Mouse (Mus musculus) forebrain, embryonic 15.5 days (tissue): Measurements from ENCODE around the gene 1700013F07Rik. TPM values are rescaled to one million over a fixed set of nuclear protein-coding genes. Genes with fewer than 3 reads are reported as not detected.
"Not testable (repeated sequence)": the region's sequence is repeated elsewhere in the genome, so short reads cannot be mapped to it uniquely, and the experiment has no call there.

Experiments
- ATAC-seq: fragments of 200-750 bp; cut with Nextera tagmentation; replicated peaks from 2 replicates; pipeline ENCODE4 v1.8.0; 2017; ENCODE audit warnings: mild to moderate bottlenecking, moderate TSS enrichment, moderate library complexity
- H3K27ac ChIP-seq: fragments of 300-500 bp; sonication (generic); replicated peaks from 2 replicates; pipeline ENCODE4 v1.5.1; 2015; ENCODE audit warnings: mild to moderate bottlenecking, inconsistent platforms
- H3K27me3 ChIP-seq: fragments of 300-500 bp; sonication (generic); 2 replicates; pipeline ENCODE4 v1.6.1; 2015; ENCODE audit warnings: inconsistent platforms
- H3K36me3 ChIP-seq: fragments of 300-500 bp; sonication (generic); 2 replicates; pipeline ENCODE4 v1.6.1; 2015; ENCODE audit warnings: mild to moderate bottlenecking, inconsistent platforms
- H3K4me1 ChIP-seq: fragments of 300-500 bp; sonication (generic); 2 replicates; pipeline ENCODE4 v1.6.1; 2015; ENCODE audit warnings: inconsistent platforms
- H3K4me2 ChIP-seq: fragments of 300-500 bp; sonication (generic); replicated peaks from 2 replicates; pipeline ENCODE4 v1.6.1; 2015; ENCODE audit warnings: mild to moderate bottlenecking, inconsistent platforms
- H3K4me3 ChIP-seq: fragments of 300-500 bp; sonication (generic); 2 replicates; pipeline ENCODE4 v1.5.1; 2015; ENCODE audit warnings: mild to moderate bottlenecking, inconsistent platforms
- H3K9ac ChIP-seq: fragments of 300-500 bp; sonication (generic); replicated peaks from 2 replicates; pipeline ENCODE4 v1.6.1; 2015; ENCODE audit warnings: mild to moderate bottlenecking, inconsistent platforms
- H3K9me3 ChIP-seq: fragments of 300-500 bp; sonication (generic); 2 replicates; pipeline ENCODE4 v1.6.1; 2016; ENCODE audit warnings: inconsistent platforms
- WGBS: fragments of 180-500 bp; shearing (Covaris S2); methylation state at CpG from one replicate; pipeline ENCODE4 v1.1.7; 2015; ENCODE audit warnings: mixed read lengths; 5-methylcytosine and 5-hydroxymethylcytosine counted together
- polyA plus RNA-seq: library from polyadenylated mRNA; unstranded; fragments of >200 nt; fragmentation: Nextera tagmentation; extraction: Ambion mirVana; gene quantifications from 2 replicates; pipeline ENCODE4 v1.2.1, GENCODE M21; 2015

The 1700013F07Rik gene
- 1.8 and 2.4 TPM in 2 replicates for polyA plus RNA-seq

- ATAC-seq = no peak
- Histone ChIP-seq H3K4me3 (no peak within 1 kb of the TSS), H3K4me2 (no peak within 1 kb of the TSS), H3K36me3 (no peaks in the 10 kb centered on the region), H3K9me3 (no peaks in the 10 kb centered on the region), H3K27me3 (peaks cover 5% of the 10 kb centered on the region; the same call in 1 of the 2 replicates), H3K9ac (no peak within 1 kb of the TSS), H3K4me1 (peaks cover 14% of the 10 kb centered on the region), H3K27ac (no peak within 1 kb of the TSS)
- 84% methylated on average over 6 of the region's 6 CpGs for WGBS
These were observed at the start of gene 1700013F07Rik for GRCm38 (mm10) chr3:108533951-108534350. Gene 1700013F07Rik, plus strand, starts transcription at chr3:108534150.

GRCm38 (mm10) chr3:108484749-108485148, 49.2 kb upstream of the 1700013F07Rik start:
- no peaks in the 10 kb centered on the region for H3K4me1 ChIP-seq

GRCm38 (mm10) chr3:108489968-108490367, 44.0 kb upstream of the 1700013F07Rik start:
- Histone ChIP-seq H3K4me2 (no peak overlapping the region), H3K27ac (no peak overlapping the region), H3K9ac (no peak overlapping the region), H3K4me1 (no peaks in the 10 kb centered on the region), H3K4me3 (no peak overlapping the region), H3K27me3 (no peaks in the 10 kb centered on the region), H3K9me3 (no peaks in the 10 kb centered on the region), H3K36me3 (no peaks in the 10 kb centered on the region)
- 47% methylated on average over 3 of the region's 3 CpGs for WGBS
- ATAC-seq = no peak

More at GRCm38 (mm10) chr3:108484749-108485148, 49.2 kb upstream of the 1700013F07Rik start:
- 91% methylated on average over 4 of the region's 4 CpGs for WGBS
- no peak for ATAC-seq
- H3K9ac ChIP-seq = no peak overlapping the region
- H3K9me3 ChIP-seq = no peaks in the 10 kb centered on the region
- H3K27me3 ChIP-seq = no peaks in the 10 kb centered on the region
- H3K4me3 ChIP-seq = no peak overlapping the region
- H3K4me2 ChIP-seq = no peak overlapping the region
- H3K27ac ChIP-seq = no peak overlapping the region
- H3K36me3 ChIP-seq = no peaks in the 10 kb centered on the region

GRCm38 (mm10) chr3:108494861-108495474, 39.0 kb upstream of the 1700013F07Rik start:
- H3K4me3 ChIP-seq = no peak overlapping the region
- ATAC-seq = no peak
- no peak overlapping the region for H3K27ac ChIP-seq
- no peaks in the 10 kb centered on the region for H3K36me3 ChIP-seq
- H3K9me3 ChIP-seq = no peaks in the 10 kb centered on the region
- H3K9ac ChIP-seq = no peak overlapping the region
- 0 out of 2 replicates have a peak, but pooled peaks cover 7% of the 10 kb centered on the region for H3K4me1 ChIP-seq
- H3K27me3 ChIP-seq = no peaks in the 10 kb centered on the region
- H3K4me2 ChIP-seq = no peak overlapping the region
- WGBS = 47% methylated on average over 9 of the region's 9 CpGs

GRCm38 (mm10) chr3:108495486-108495885, 38.5 kb upstream of the 1700013F07Rik start:
- no peaks in the 10 kb centered on the region for H3K27me3 ChIP-seq
- 0 out of 2 replicates have a peak, but pooled peaks cover 7% of the 10 kb centered on the region for H3K4me1 ChIP-seq
- 9% methylated on average over 4 of the region's 4 CpGs for WGBS
- H3K36me3 ChIP-seq = no peaks in the 10 kb centered on the region
- no peak overlapping the region for H3K27ac ChIP-seq
- no peaks in the 10 kb centered on the region for H3K9me3 ChIP-seq
- no peak overlapping the region for H3K9ac ChIP-seq
- 0 out of 2 replicates have a peak, but pooled peaks have one; percentile 11 for ATAC-seq
- H3K4me2 ChIP-seq = no peak overlapping the region
- no peak overlapping the region for H3K4me3 ChIP-seq

DNA sequence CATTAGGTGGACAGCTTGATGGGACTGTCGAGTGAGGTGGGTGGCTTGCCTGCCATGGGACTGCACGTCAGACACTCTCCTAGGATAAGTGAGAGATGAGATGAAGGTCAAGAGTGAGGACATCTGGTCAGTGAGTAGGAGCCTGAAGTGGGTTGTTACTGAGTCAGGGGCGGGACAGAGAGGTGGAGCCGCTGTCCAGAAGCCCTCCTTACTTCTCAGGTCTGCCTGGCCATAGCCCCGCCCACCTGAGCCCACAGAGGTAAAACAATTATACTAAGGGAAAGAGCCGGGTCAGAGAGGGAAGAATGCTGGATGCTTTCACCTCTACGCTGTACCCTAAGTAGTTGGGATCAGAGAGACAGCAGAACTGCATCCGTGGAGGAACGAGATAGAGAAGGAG, 36.3 kb upstream of the 1700013F07Rik start:
- Histone ChIP-seq H3K4me1 (0 out of 2 replicates have a peak, but pooled peaks cover 7% of the 10 kb centered on the region), H3K9ac (no peak overlapping the region), H3K9me3 (no peaks in the 10 kb centered on the region), H3K27ac (no peak overlapping the region), H3K4me3 (no peak overlapping the region), H3K4me2 (no peak overlapping the region), H3K36me3 (no peaks in the 10 kb centered on the region), H3K27me3 (no peaks in the 10 kb centered on the region)
- 44% methylated on average over 9 of the region's 9 CpGs for WGBS
- ATAC-seq = no peak

- Histone ChIP-seq H3K27me3 (no peaks in the 10 kb centered on the region), H3K9me3 (no peaks in the 10 kb centered on the region), H3K4me2 (no peak overlapping the region), H3K9ac (no peak overlapping the region), H3K4me3 (no peak overlapping the region), H3K36me3 (no peaks in the 10 kb centered on the region), H3K27ac (no peak overlapping the region), H3K4me1 (0 out of 2 replicates have a peak, but pooled peaks cover 7% of the 10 kb centered on the region)
- 62% methylated on average over 8 of the region's 8 CpGs for WGBS
- ATAC-seq = no peak
These were observed 34.1 kb upstream of the 1700013F07Rik start for GRCm38 (mm10) chr3:108499826-108500225.

DNA sequence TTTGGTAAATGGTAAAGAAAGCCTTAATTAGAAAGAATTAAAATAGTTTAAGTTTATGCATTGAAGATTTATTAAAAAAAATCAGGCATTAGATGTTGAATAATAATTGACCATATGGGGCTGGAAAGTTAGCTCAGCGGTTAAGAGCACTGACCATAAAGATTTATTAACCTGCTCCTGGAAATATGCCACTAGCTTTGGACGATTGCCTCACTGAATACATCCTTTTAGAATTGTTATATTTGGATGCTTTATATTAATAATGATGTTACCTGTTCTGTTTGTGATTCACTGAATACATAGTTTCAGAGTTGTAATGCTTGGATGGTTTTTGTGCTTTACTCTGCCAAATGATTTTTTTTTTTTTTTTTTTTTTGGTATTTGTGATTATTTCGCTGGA, 32.5 kb upstream of the 1700013F07Rik start:
- H3K9ac ChIP-seq, H3K36me3 ChIP-seq, H3K9me3 ChIP-seq, H3K4me2 ChIP-seq, H3K4me1 ChIP-seq, ATAC-seq, H3K4me3 ChIP-seq, H3K27ac ChIP-seq, H3K27me3 ChIP-seq: not testable (repeated sequence)
- 82% methylated on average over 3 of the region's 3 CpGs for WGBS

GRCm38 (mm10) chr3:108503908-108504307, 30.0 kb upstream of the 1700013F07Rik start:
- Histone ChIP-seq H3K9ac (no peak overlapping the region), H3K4me1 (no peaks in the 10 kb centered on the region), H3K4me3 (no peak overlapping the region), H3K27me3 (no peaks in the 10 kb centered on the region), H3K36me3 (no peaks in the 10 kb centered on the region), H3K4me2 (no peak overlapping the region), H3K9me3 (no peaks in the 10 kb centered on the region), H3K27ac (no peak overlapping the region)
- 91% methylated on average over 4 of the region's 4 CpGs for WGBS
- no peak for ATAC-seq

- no peak overlapping the region for H3K9ac ChIP-seq
- 71% methylated on average over 4 of the region's 4 CpGs for WGBS
These were observed 25.0 kb upstream of the 1700013F07Rik start for GRCm38 (mm10) chr3:108508745-108509474.

DNA sequence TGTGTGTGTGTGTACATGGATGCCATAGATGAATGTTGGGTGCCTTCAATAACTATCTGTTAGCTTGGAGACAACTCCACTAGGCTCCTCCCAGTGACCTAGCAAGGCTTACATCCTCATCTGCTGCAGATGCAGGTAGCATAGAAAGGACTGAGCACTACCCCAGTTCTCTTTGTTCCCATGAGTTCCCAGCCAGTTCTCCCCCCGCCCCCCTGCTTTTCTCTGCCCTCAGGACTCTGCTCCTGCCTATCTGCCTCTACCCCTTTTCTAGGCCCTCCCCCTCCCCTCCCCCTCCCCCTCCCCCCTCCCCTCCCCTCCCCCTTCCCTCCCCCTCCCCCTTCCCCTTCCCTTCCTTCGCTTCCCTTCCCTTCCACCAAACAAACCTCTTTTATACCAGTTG, 23.8 kb upstream of the 1700013F07Rik start:
- Histone ChIP-seq H3K9me3 (no peaks in the 10 kb centered on the region), H3K9ac (no peak overlapping the region), H3K4me1 (peaks cover 17% of the 10 kb centered on the region), H3K27ac (no peak overlapping the region), H3K36me3 (no peaks in the 10 kb centered on the region), H3K4me2 (no peak overlapping the region), H3K4me3 (no peak overlapping the region), H3K27me3 (no peaks in the 10 kb centered on the region)
- WGBS = 17% methylated on average over 1 of the region's 2 CpGs
- ATAC-seq = no peak

More at GRCm38 (mm10) chr3:108508745-108509474, 25.0 kb upstream of the 1700013F07Rik start:
- no peak for ATAC-seq
- no peak overlapping the region for H3K4me3 ChIP-seq
- H3K27ac ChIP-seq = no peak overlapping the region
- no peaks in the 10 kb centered on the region for H3K36me3 ChIP-seq
- no peaks in the 10 kb centered on the region for H3K27me3 ChIP-seq
- peaks cover 17% of the 10 kb centered on the region for H3K4me1 ChIP-seq
- no peaks in the 10 kb centered on the region for H3K9me3 ChIP-seq
- no peak overlapping the region for H3K4me2 ChIP-seq

DNA sequence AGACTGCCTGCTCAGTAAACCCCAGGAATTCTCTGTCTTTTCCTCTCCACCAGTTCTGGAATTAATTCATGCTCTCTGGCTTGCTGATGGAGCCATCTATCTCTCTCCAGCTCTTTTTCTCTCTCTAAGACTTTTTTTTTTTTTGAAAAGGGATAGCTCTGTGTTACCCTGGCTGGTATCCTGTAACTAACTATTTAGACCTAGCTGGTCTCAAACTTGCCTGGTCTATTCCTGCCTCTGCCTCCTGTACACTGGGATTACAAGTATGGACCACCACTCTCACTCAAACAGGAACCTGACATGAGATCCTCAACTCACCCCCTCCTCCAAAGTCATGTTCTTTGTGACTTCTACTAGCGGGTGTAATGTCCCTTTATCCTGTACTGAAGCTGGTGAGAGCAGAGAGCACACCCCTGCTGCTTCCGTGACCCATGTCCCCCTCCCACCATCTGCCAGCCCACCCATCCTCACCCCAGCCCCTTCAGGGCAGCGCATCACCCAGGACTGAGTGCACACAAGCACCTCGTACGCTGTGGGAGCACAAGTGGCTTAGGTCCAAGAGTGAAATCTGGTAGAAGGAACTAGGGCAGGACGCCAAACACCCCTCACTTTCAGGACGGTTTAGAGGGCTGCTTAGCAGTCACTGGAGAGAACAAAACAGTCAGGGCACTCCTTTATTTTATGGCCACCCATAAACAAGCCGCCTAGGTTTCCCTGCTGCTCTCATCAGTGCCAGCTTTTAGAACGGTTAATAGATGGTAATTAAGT, 23.1 kb upstream of the 1700013F07Rik start:
- peak; percentile 82 for ATAC-seq
- no peak overlapping the region for H3K9ac ChIP-seq

More for the DNA sequence above, 23.1 kb upstream of the 1700013F07Rik start:
- no peaks in the 10 kb centered on the region for H3K27me3 ChIP-seq
- H3K4me2 ChIP-seq = peak overlapping the region; percentile 15; the same call in 1 of the 2 replicates
- H3K4me1 ChIP-seq = peaks cover 17% of the 10 kb centered on the region
- H3K4me3 ChIP-seq = no peak overlapping the region
- H3K27ac ChIP-seq = peak overlapping the region; percentile 65
- no peaks in the 10 kb centered on the region for H3K36me3 ChIP-seq
- H3K9me3 ChIP-seq = no peaks in the 10 kb centered on the region
- WGBS = 4% methylated on average over 9 of the region's 9 CpGs
